Mouse (Mus musculus): ENCODE data around the gene Cacna1d.

DNA sequence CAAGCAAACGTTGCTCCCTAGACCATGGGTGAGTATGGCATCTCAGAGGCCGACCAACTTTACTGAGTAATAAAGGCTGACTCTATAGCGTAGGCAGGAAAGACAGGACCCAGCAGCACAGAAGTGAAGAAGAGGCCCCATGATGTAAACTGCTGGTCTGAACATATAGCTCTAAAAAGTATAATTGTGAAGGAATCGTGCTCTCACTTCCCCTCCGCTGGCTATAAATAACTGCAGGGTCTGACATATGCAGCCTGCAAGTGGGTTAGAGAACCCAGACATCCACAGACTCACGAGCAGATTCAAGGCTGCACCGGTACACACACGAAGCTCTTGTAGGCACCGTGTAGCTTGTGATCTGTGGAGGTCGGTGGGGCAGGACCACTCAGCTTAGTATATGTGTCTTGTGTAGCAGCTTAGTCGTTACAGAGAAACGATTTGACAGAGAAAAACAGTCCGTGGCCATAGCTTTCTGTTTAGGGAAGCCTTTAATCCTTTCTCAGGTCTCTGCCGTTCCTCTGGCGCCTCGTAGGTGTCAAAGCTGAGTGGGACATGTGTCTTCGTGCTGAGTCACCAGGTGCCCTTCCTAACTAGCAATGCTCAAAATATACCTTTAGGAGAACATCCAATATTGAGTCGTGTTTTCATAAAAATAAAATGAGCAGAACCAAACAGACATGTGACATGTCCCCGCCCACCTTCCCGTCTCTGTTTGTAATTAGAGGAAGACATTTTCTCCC, 366.1 kb downstream of the Cacna1d start:
- TF ChIP-seq SMC3 (IDR thresholded peaks at IDR 0.05; ENCODE audit: low read depth, low read length) = no peak
- TF ChIP-seq POLR2A (IDR thresholded peaks at IDR 0.05; ENCODE audit: low read depth, low read length) = no peak
- no peak for TF ChIP-seq CTCF (conservative IDR thresholded peaks at IDR 0.05 in 1 of 2, IDR thresholded peaks at IDR 0.05 in 1 of 2; ENCODE audit: low read depth in 2 of 2, low read length in 2 of 2)
- TF ChIP-seq JUN (IDR thresholded peaks at IDR 0.05; ENCODE audit: insufficient read depth, low read depth, low read length) = no peak
- no peak for TF ChIP-seq ZKSCAN1 (IDR thresholded peaks at IDR 0.05; ENCODE audit: borderline replicate concordance, low read depth, low read length)

Measured in CH12.LX (cell line).